Mouse (Mus musculus) monocyte, adult 5-6 weeks (primary cell): Measurements from ENCODE around the gene Sgcb. TPM values are rescaled to one million over a fixed set of nuclear protein-coding genes. Genes with fewer than 3 reads are reported as not detected.
"Not testable (repeated sequence)": the region's sequence is repeated elsewhere in the genome, so short reads cannot be mapped to it uniquely, and the experiment has no call there.

Experiments used
- ATAC-seq: fragments of 153-309, 156-312 bp; replicated peaks from 2 replicates; pipeline ENCODE4 v1.8.0; 2017; ENCODE audit warnings: mild to moderate bottlenecking; ENCODE audit not compliant: low TSS enrichment, insufficient number of reproducible peaks, severe bottlenecking, poor library complexity, low FRiP score
- total RNA-seq: library from RNA; stranded (forward); fragments of 200-1000, 200-491, 200-594 nt; gene quantifications from 3 replicates; pipeline ENCODE4 v1.2.3, GENCODE M21; 2017

The Sgcb gene
- total RNA-seq, 1 experiment from 2014 or later: 0.67 TPM

- no peak for ATAC-seq
Measured at GRCm38 (mm10) chr5:73587119-73587518, 60.5 kb downstream of the Sgcb start.

- ATAC-seq: no peak
Measured at GRCm38 (mm10) chr5:73586597-73586996, 61.0 kb downstream of the Sgcb start.

- no peak for ATAC-seq
Measured at GRCm38 (mm10) chr5:73585212-73586115, 62.1 kb downstream of the Sgcb start.

GRCm38 (mm10) chr5:73584011-73584410 lies 63.6 kb downstream of the Sgcb start:
- ATAC-seq: not testable (repeated sequence)

Other genes with a start within 250 kb of the Sgcb start
- gene Cwh43, start 241.7 kb downstream of the Sgcb start, total RNA-seq: not detected in 3 replicates
- gene Dcun1d4, start 166.8 kb downstream of the Sgcb start, total RNA-seq: 2.0 to 7.4 TPM (median 4.2 TPM) in 3 replicates
- not detected in 3 replicates for gene Lrrc66, start 15.3 kb downstream of the Sgcb start, total RNA-seq
- gene Spata18, start 3.6 kb upstream of the Sgcb start, total RNA-seq: 0.53 to 0.67 TPM in 2 of 3 replicates, not detected in the other